Mouse (Mus musculus) monocyte, adult 5-6 weeks (primary cell): ENCODE measurements around the gene Lrrc75b. TPM values are rescaled to one million over a fixed set of nuclear protein-coding genes. Genes with fewer than 3 reads are reported as not detected.
A peak's percentile ranks its signal among the peaks of the same experiment; 100 is the strongest.
"Not testable (repeated sequence)": the region's sequence is repeated elsewhere in the genome, so short reads cannot be mapped to it uniquely, and the experiment has no call there.

ENCODE experiments used
- ATAC-seq: fragments of 153-309, 156-312 bp; replicated peaks from 2 replicates; pipeline ENCODE4 v1.8.0; 2017; ENCODE audit warnings: mild to moderate bottlenecking; ENCODE audit not compliant: low TSS enrichment, insufficient number of reproducible peaks, severe bottlenecking, poor library complexity, low FRiP score
- total RNA-seq: library from RNA; stranded (forward); fragments of 200-1000, 200-491, 200-594 nt; gene quantifications from 3 replicates; pipeline ENCODE4 v1.2.3, GENCODE M21; 2017

Lrrc75b gene
- total RNA-seq, 1 experiment from 2014 or later: not detected

DNA sequence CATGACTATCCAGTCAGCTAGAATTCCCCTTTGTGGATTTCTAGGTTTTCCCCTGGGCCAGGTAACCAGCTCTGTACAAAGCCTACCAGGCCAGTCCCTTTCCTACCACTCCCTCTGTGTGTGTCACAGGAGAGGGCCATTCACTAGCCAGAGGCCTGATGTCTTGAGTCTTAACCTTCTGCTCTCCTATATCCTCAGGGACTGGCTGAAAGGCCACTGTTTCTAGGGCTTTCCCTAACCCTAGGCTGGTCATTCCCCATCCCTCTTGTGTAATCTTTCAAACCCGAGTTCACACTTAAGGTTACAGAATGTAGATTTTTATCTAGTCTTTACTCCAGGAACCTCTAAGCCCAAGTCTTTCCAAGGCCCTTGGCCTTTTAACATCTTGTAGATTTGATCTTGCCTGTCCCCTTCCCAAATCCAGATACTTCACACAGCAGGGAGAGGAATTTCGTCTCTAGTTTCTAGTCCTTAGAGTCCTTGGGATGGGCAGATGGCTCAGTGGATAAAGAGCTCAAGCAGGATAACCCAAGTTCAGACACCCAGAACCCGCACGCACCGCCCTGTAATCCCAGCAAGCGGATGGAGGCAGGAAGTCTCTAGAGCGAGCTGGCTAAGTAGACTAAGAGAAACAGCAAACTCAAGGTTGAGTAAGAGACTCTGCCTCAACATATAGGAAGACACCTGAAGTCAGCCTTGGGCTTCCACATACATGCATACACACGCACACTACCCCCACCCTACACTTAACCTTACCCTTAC, 46.6 kb downstream of the Lrrc75b start:
- ATAC-seq: no peak

DNA sequence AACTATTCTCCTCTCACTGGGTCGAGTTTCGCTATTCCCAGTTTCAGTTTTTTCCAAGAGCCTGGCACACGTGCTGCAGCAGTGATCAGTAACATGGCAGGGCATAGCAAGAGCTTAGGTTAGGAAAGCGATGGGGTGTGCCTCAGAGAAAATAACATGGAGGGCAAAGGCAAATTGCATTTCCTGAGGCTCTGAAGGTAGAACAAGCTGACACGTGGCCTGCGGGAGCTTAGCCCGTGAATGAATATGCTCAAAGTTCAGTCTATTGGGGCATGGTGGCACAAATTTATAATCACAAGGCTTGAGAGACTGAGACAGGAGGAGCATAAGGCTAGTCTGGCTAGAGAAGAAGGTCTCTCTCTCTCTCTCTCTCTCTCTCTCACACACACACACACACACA, 47.3 kb downstream of the Lrrc75b start:
- ATAC-seq: no peak

DNA sequence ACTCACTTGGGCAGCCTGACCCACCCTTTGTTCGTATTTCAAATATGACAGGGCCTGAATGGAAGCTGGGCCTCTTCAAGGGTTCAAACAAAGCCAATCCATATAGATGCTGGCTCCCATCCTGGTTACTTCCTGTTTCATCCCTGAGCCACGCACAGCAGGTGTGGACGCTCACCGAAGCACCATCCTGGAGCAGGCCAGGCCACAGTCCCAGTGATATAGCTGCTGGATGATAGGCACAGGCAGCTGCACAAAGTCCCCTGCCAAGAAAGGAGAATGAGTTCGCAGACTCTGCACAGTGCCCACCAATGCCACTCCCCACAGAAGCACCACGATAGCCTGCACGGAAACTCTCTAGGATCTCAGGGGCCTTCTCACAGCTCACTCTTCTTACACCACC, 48.2 kb downstream of the Lrrc75b start:
- ATAC-seq: no peak

DNA sequence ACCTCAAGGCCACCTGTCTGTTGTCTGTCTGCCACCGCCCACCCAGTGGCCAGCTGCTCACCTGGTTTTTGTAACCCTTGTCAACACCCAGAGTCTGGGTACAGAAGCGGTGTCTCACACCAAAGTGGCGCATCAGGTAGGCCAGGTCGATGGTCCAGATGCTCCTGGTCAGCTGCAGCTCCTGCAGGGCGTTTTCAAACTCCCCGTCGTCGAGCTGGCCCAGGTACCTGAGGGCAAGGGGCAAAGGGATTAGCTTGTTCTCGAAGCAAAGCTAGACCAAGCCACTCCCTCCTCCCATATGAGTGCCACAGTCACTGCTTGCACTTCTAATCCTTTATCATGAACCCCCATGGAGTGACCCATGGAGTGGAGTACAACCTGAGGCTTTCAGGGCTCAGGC, 49.1 kb downstream of the Lrrc75b start:
- ATAC-seq: no peak

DNA sequence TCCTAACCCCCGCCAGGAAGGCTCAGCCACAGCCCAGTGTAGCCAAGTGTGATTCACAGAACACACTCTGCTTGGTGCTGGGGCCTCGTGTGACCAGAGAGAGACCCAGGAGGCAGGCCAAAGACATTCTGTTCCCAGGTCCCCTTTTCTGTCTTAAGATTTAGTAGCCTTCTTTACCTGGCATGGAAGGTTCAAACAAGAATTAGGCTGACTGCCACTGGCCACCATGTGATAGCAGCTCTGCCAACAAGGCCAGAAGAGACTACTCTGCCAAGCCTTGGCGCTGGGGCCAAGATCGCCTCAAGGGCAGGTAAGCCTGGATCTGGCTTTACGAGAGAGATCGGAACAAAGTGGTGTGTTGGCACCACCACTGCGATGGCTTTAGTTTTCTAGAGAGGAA, 49.7 kb downstream of the Lrrc75b start:
- no peak for ATAC-seq

DNA sequence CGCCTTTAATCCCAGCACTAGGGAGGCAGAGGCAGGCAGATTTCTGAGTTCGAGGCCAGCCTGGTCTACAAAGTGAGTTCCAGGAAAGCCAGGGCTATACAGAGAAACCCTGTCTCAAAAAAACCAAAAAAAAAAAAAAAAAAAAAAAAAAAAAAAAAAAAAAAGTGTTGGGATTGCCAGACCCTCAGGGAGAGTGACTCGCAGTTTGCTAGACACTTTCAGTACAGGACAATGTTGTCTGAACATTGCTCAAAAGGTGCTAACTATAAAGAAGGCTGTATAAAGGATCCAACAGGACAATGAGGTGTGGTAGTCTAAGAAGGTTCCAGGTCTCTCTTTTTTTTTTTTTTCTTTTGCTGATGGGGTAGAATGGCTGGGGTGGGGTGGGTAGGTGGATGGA, 54.2 kb downstream of the Lrrc75b start:
- not testable (repeated sequence) for ATAC-seq

DNA sequence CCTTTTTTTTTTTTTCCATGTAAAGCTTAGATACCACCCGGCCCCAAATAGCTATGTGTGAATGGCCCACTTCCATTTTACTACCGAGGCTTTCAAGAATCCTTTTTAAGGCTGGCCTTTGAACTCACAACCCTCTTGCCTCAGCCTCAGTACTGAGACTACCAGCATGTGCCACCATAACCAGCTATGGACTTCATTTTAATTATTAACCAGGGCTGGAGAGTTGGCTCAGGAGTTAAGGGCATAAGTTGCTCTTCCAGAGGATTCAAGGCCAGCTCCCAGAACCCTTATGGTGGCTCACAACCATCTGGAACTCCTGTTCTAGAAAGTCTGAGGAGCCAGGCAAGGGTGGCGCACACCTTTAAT, 55.0 kb downstream of the Lrrc75b start:
- no peak for ATAC-seq

DNA sequence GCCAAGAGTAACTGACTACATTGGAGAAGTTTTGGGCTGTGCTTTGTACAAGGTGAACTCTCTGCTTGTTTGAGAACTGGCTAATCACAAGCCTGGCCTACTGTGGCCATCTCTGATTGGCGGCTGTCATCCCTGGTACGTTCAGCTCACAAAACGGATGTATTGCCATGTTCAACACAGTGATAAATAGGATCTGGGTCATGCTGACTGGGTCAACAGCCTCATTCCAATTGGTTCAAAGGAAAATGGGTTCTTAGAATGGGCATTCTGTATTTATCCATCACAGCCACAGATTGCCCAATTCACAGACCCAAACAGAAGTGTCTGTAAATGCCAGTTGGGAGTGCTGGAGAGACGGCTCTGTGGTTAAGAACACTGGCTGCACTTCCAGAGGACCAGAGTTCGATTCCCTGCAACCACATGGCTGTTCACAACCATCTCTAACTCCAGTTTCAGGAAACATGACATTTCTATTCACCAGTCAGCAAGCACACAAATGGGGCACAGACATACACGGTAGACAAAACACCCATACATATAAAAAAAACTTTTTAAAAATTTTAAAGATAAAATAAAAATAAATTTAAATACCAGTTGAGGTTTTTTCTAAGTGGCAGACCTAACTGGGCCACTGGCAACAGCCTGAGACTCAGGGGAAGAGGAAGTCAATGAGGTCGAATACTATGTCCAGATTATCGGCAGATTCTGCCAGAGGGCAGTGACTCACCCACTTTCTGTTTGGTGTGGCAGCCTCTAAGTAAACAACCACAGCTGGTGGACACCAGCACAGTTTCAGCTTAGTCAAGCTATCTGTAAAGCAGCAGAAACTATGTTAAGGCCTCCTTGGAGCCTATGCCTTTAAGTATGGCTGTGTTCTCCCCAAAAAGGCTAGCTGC, 55.6 kb downstream of the Lrrc75b start:
- ATAC-seq: peak; percentile 84

DNA sequence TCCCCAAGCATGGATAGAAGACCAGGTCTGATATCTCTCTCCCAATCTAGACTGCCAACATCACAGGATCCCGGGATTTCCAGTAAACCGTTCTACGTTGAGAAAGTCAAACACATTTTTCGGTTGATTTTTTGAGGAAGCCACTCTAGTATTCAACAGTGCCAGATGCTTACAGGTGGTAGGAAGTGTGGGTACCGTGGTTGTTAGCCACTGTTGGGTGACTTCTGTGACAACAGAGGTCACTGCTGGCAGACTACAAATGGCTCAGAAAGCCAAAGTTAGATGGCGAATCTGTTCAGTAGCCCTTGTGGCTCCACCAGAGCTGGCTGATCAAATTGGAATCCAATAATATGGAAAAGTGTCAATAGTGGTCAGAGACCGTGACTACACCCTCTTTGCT, 56.4 kb downstream of the Lrrc75b start:
- ATAC-seq: no peak

DNA sequence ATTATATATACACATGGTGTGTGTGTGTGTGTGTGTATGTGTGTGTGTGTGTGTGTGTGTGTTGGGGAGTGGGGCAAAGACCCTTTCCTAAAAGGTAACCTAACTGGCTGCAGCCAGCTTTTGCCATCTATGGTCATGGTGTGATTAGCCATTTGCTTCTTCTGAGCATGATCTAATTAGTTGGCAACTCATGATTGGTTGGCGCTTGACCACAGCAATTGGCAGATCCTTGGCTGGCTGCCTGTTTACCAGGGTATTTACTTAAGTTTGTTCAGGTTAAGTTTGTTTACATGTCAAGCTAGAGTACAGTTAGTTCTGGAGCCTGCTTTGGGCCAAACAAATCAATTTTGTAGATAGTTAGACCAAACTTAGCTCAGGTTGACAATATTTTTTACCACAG, 58.5 kb downstream of the Lrrc75b start:
- no peak for ATAC-seq

DNA sequence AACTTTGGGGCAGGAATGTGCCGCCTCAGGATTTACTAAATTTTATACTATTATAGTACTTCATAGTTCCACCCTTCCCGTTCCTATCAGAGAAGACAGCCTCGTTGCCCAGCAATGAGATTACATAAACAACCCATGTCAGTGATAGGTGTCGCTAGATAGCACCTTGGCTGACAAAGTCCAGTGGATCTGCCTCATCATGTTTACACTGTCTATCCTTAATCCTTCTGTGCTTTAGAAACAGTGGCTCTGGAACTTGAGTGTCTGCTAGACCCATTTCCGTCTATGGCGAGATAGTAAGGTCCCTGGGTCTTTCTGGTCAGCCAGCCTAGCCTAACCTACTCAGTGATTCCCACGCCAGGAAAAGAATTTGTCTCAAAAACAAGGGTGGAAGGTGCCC, 59.8 kb downstream of the Lrrc75b start:
- no peak for ATAC-seq

Other genes starting within 250 kb of the Lrrc75b start
- gene Adora2a, start 243.5 kb downstream of the Lrrc75b start, total RNA-seq: 19.5 to 51.1 TPM (median 31.6 TPM) in 3 replicates
- 1.5 to 1.6 TPM (median 1.5 TPM) in 3 replicates for gene Upb1, start 159.2 kb downstream of the Lrrc75b start, total RNA-seq
- 46.3 to 64.6 TPM (median 59.6 TPM) in 3 replicates for gene Snrpd3, start 42.8 kb downstream of the Lrrc75b start, total RNA-seq
- 49.4 to 66.8 TPM (median 54.5 TPM) in 3 replicates for gene Gucd1, start 42.4 kb downstream of the Lrrc75b start, total RNA-seq
- 0.53 to 2.2 TPM in 2 of 3 replicates, not detected in the other for gene Ggt1, start 1.3 kb upstream of the Lrrc75b start, total RNA-seq
- 0.75 to 2.8 TPM (median 1.8 TPM) in 3 replicates for gene Ggt5, start 29.0 kb upstream of the Lrrc75b start, total RNA-seq
- gene Susd2, start 83.7 kb upstream of the Lrrc75b start, total RNA-seq: 0.75 TPM in 1 of 3 replicates, not detected in the others
- gene Cabin1, start 204.0 kb upstream of the Lrrc75b start, total RNA-seq: 29.4 to 38.1 TPM (median 35.0 TPM) in 3 replicates
- 13.5 to 18.8 TPM (median 16.8 TPM) in 3 replicates for gene Ddt, start 213.1 kb upstream of the Lrrc75b start, total RNA-seq
- gene Gm20441, start 220.6 kb upstream of the Lrrc75b start, total RNA-seq: not detected in 3 replicates
- 1.1 to 2.1 TPM (median 1.9 TPM) in 3 replicates for gene Gstt3, start 221.1 kb upstream of the Lrrc75b start, total RNA-seq
- 2.1 TPM in 1 of 3 replicates, not detected in the others for gene Gstt1, start 238.3 kb upstream of the Lrrc75b start, total RNA-seq